Mouse (Mus musculus) C3H10T1/2 (cell line): ENCODE results near the gene Mtx3. TPM values are rescaled to one million over a fixed set of nuclear protein-coding genes. Genes with fewer than 3 reads are reported as not detected.

Experiments
- polyA plus RNA-seq, 2 experiments: library from polyadenylated mRNA; unstranded; fragments of >200 nt; fragmentation: generic; extraction: Trizol; gene quantifications; one replicate each; pipeline ENCODE4 v1.2.1; 2012; ENCODE audit warnings: missing spikeins in 2 of 2

The Mtx3 gene
- polyA plus RNA-seq, result 1 to 10 TPM in 1 of 2 experiments, under 1 TPM in 1; 0.13 to 2.0 TPM

DNA sequence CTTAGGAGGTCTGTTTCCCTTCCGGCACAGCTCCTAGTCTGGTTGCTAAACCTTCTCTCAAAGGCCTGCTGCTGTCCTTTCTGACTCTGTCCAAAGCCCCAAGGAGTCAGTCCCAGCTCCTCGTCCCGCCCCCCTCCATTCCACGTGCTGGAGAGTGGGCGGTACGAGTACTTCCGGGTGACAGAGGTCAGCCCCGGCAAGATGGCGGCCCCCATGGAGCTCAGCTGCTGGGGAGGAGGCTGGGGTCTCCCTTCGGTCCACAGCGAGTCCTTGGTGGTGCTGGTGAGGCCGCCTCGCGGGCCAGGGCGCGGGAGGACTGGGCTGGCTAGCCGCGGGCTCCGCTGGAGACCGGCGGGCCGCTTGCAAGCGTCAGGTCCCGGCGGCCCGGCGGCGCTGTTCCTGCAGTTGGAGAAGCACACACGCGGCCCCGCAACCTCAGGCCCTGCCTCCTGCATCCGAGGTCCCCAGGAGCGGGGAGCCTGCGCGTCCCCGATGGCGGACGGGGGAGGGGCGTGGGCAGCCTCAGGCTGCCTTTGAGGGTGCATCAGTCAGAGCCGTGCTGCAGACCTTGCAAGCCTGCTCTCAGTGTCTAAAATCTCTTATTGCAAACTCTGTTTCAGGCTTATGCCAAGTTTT is at the start of gene Mtx3:
Gene Mtx3, plus strand, starts transcription at position 175 of the 636 bp plus-strand sequence.

Other genes starting within 250 kb of the Mtx3 start
- 1 to 10 TPM in 1 of 2 experiments, under 1 TPM in 1; 0.14 to 7.6 TPM for gene Serinc5, start 233.7 kb upstream of the Mtx3 start, polyA plus RNA-seq
- gene Thbs4, start 49.9 kb upstream of the Mtx3 start, polyA plus RNA-seq, result not detected